Mouse (Mus musculus): ENCODE measurements around the gene Etfbkmt.

- no peak for TF ChIP-seq ZC3H11A (IDR thresholded peaks at IDR 0.05; ENCODE audit: borderline replicate concordance, low read depth, low read length)
- TF ChIP-seq HCFC1 (IDR thresholded peaks at IDR 0.05; ENCODE audit: borderline replicate concordance, insufficient read depth, low read length), result no peak
- no peak for TF ChIP-seq ZNF384 (IDR thresholded peaks at IDR 0.05; ENCODE audit: low read depth, low read length)
- TF ChIP-seq MAFK (IDR thresholded peaks at IDR 0.05; ENCODE audit: insufficient read depth, low read depth, low read length), result no peak
- TF ChIP-seq CHD2 (IDR thresholded peaks at IDR 0.05; ENCODE audit: low read depth, low read length), result no peak
These were observed 47.7 kb downstream of the Etfbkmt start for GRCm38 (mm10) chr6:149187371-149187770.
